Comparison of ENCODE assay signal across 15 mouse cellular contexts in the genomic region with DNA sequence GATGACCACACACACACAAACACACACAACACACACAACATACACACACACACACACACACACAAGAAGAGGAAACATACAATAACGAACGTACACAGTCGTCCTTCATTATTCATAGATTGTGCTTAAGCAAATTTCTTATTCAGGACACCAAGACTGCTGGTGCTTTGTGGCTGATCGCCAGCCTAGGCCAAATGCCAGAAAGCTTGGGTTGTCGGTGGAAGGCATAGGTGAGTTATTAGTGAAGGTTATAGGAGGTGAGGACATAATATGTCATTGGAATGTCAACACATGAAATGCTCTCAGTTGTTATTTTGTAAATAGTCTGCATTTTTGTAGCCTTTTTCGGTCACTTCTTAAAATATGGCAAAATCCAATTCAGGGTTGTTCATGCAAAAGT. TPM values are rescaled to one million over a fixed set of nuclear protein-coding genes. Genes with fewer than 3 reads are reported as not detected.
DNase-seq lines count a peak whose midpoint lies in the region; ATAC-seq and TF ChIP-seq lines count a peak whose summit lies in the region.
"Had no signal": no experiment of that assay in that cellular context is flagged by ENCODE, and none has a peak within 500 bp of the region (broad histone marks: within the 10 kb centered on the region; RNA-seq: fewer than 3 reads in every experiment).

No protein-coding gene starts in this region.

- no peaks in the 10 kb centered on the region for H3K27me3 ChIP-seq in kidney, adult 2 months (replicated peaks; ENCODE audit: control insufficient read depth, insufficient read depth, low read length)
- no peaks in the 10 kb centered on the region for H3K27me3 ChIP-seq in kidney, embryonic 15.5 days
- H3K27me3 ChIP-seq in stomach, postnatal 0 days (ENCODE audit: control insufficient read depth, insufficient read depth, low read length), result no peaks in the 10 kb centered on the region

- H3K9ac ChIP-seq in kidney, embryonic 15.5 days, result no peak overlapping the region
- H3K9ac ChIP-seq in stomach, postnatal 0 days (ENCODE audit: low read length), result no peak overlapping the region

- DNase-seq in cerebellum, postnatal 25 days, result peak; percentile 45 to 63
- DNase-seq in cerebellum, adult 8-10 months, result no peak
- DNase-seq in kidney, adult 2 months, result peak; percentile 49
- DNase-seq in urinary bladder, postnatal 14 days (ENCODE audit: low spot score), result peak; percentile 15
- DNase-seq in urinary bladder, postnatal 10 days (ENCODE audit: low spot score), result no peak
- DNase-seq in stomach, postnatal 0 days (ENCODE audit: low spot score), result peak; percentile 14
- no peak for DNase-seq in gastrocnemius, adult 2 months
- DNase-seq: liver; lung, postnatal 36 days; thymus, postnatal 14 days had no signal

- no peak overlapping the region for H3K4me3 ChIP-seq in kidney, adult 2 months (ENCODE audit: insufficient read depth, low read depth, low read length)
- H3K4me3 ChIP-seq in kidney, embryonic 15.5 days (replicated peaks), result no peak overlapping the region
- H3K4me3 ChIP-seq in stomach, postnatal 0 days (ENCODE audit: low read depth, low read length), result no peak overlapping the region
- no peak overlapping the region for H3K4me3 ChIP-seq in gastrocnemius, adult 2 months
- H3K4me3 ChIP-seq: erythroblast, embryonic 14.5 days had no signal

- TF ChIP-seq EP300 in stomach, postnatal 0 days (optimal IDR thresholded peaks at IDR 0.05), result no peak

- no peaks in the 10 kb centered on the region for H3K9me3 ChIP-seq in kidney, embryonic 15.5 days (replicated peaks)
- H3K9me3 ChIP-seq in stomach, postnatal 0 days (ENCODE audit: control insufficient read depth, low read length), result no peaks in the 10 kb centered on the region

- no peaks in the 10 kb centered on the region for H3K4me1 ChIP-seq in kidney, adult 2 months (ENCODE audit: control insufficient read depth, insufficient read depth, low read length)
- no peaks in the 10 kb centered on the region for H3K4me1 ChIP-seq in kidney, embryonic 15.5 days
- no peaks in the 10 kb centered on the region for H3K4me1 ChIP-seq in stomach, postnatal 0 days (replicated peaks; ENCODE audit: control insufficient read depth, insufficient read depth)

- H3K36me3 ChIP-seq in kidney, adult 2 months (ENCODE audit: control insufficient read depth, insufficient read depth, low read length), result no peaks in the 10 kb centered on the region
- no peaks in the 10 kb centered on the region for H3K36me3 ChIP-seq in kidney, embryonic 15.5 days
- no peaks in the 10 kb centered on the region for H3K36me3 ChIP-seq in stomach, postnatal 0 days (ENCODE audit: control insufficient read depth, insufficient read depth, low read length)

- no peak for ATAC-seq in kidney, embryonic 15.5 days (replicated peaks; ENCODE audit: low FRiP score)
- ATAC-seq in stomach, postnatal 0 days (ENCODE audit: low FRiP score, low TSS enrichment), result no peak

- TF ChIP-seq POLR2A in kidney, adult 2 months (IDR thresholded peaks at IDR 0.05; ENCODE audit: low read depth, low read length), result no peak

- intact Hi-C loops in gastrocnemius, adult 2 months (cut with DNase I), result no loop called here

- TF ChIP-seq CTCF in kidney, adult 2 months (conservative IDR thresholded peaks at IDR 0.05; ENCODE audit: insufficient read depth, insufficient read length, low read depth, low read length), result no peak
- no peak for TF ChIP-seq CTCF in stomach, postnatal 0 days (IDR thresholded peaks at IDR 0.05; ENCODE audit: low read depth)
- TF ChIP-seq CTCF in gastrocnemius, adult 2 months (IDR thresholded peaks at IDR 0.05), result no peak

- WGBS in kidney, adult 2 months, result 67% methylated on average over 6 of the region's 6 CpGs
- whole genome bisulfite sequencing in kidney, embryonic 15.5 days, result 82% methylated on average over 6 of the region's 6 CpGs
- WGBS in stomach, postnatal 0 days, result 79% methylated on average over 6 of the region's 6 CpGs

- H3K4me2 ChIP-seq in kidney, embryonic 15.5 days, result no peak overlapping the region
- H3K4me2 ChIP-seq in stomach, postnatal 0 days (replicated peaks; ENCODE audit: low read depth), result no peak overlapping the region
- H3K4me2 ChIP-seq: midbrain, embryonic 11.5 days had no signal

- H3K27ac ChIP-seq in kidney, adult 2 months (ENCODE audit: insufficient read depth, low read depth, low read length), result no peak overlapping the region
- H3K27ac ChIP-seq in kidney, embryonic 15.5 days, result no peak overlapping the region
- H3K27ac ChIP-seq in stomach, postnatal 0 days (replicated peaks), result no peak overlapping the region
- no peak overlapping the region for H3K27ac ChIP-seq in gastrocnemius, adult 2 months

RNA-seq across cellular contexts. Expression of gene Slco1b2, which starts 3.6 kb away (rescaled TPM):
- 0.06 TPM in 1 of 2 replicates, not detected in the other for polyA plus RNA-seq in kidney, adult 2 months (2012; rRNA removed)
- 0.13 TPM in 1 of 2 replicates, not detected in the other for polyA plus RNA-seq in kidney, embryonic 15.5 days (2015; fragmentation: Nextera tagmentation; extraction: Ambion mirVana)
- 0.19 and 0.58 TPM in 2 replicates for polyA plus RNA-seq in stomach, postnatal 0 days (2015; fragmentation: Nextera tagmentation; extraction: Ambion mirVana)
- total RNA-seq in gastrocnemius, adult 2 months (2021), result not detected
- total RNA-seq: granulocyte monocyte progenitor cell, adult 5-6 weeks; MEL had no signal
- polyA plus RNA-seq: erythroblast, embryonic 14.5 days; midbrain, embryonic 11.5 days had no signal

Comparison
In these comparisons a context has a peak if more than half of its experiments do, and no peak if none do; other contexts are left out.
1. DNase-seq: peak in cerebellum, postnatal 25 days (2 of 2), kidney, adult 2 months (single experiment), urinary bladder, postnatal 14 days (single experiment) and stomach, postnatal 0 days (single experiment); none in cerebellum, adult 8-10 months (single experiment), urinary bladder, postnatal 10 days (single experiment) and gastrocnemius, adult 2 months (single experiment).